Mouse (Mus musculus) CH12.LX (cell line): ENCODE measurements around the gene Dirc2.
A peak's percentile ranks its signal among the peaks of the same experiment; 100 is the strongest.

ENCODE experiments used
- CTCF ChIP-seq, 2 experiments: IDR thresholded peaks in 1 of 2; conservative IDR thresholded peaks in 1 of 2; 2 replicates each; pipeline ENCODE4 v1.5.1; 2011 to 2012; ENCODE audit warnings: low read depth in 2 of 2, low read length in 2 of 2, improper control_type of control experiment in 1 of 2, inconsistent platforms in 1 of 2, mild to moderate bottlenecking in 1 of 2, moderate library complexity in 1 of 2
- ELF1 ChIP-seq: IDR thresholded peaks from 2 replicates; pipeline ENCODE4 v1.6.1; 2014; ENCODE audit warnings: low read depth, mild to moderate bottlenecking, inconsistent platforms, low read length, improper control_type of control experiment
- ETS1 ChIP-seq: conservative IDR thresholded peaks from 2 replicates; pipeline ENCODE4 v1.6.1; 2012; ENCODE audit warnings: low read depth, mild to moderate bottlenecking, inconsistent platforms, low read length, improper control_type of control experiment, moderate library complexity
- MEF2A ChIP-seq: IDR thresholded peaks from 2 replicates; pipeline ENCODE4 v1.6.1; 2014; ENCODE audit warnings: low read depth, mild to moderate bottlenecking, inconsistent platforms, low read length, improper control_type of control experiment, borderline replicate concordance
- NRF1 ChIP-seq: IDR thresholded peaks from 2 replicates; pipeline ENCODE4 v1.6.1; 2014; ENCODE audit warnings: low read depth, mild to moderate bottlenecking, inconsistent platforms, low read length, improper control_type of control experiment, moderate library complexity
- POLR2A ChIP-seq: IDR thresholded peaks from 2 replicates; pipeline ENCODE4 v1.6.1; 2011; ENCODE audit warnings: low read depth, mild to moderate bottlenecking, improper control_type of control experiment, low read length
- RAD21 ChIP-seq: IDR thresholded peaks from 2 replicates; pipeline ENCODE4 v1.6.1; 2011; ENCODE audit warnings: low read depth, mild to moderate bottlenecking, low read length, improper control_type of control experiment, moderate library complexity
- SIN3A ChIP-seq: IDR thresholded peaks from 2 replicates; pipeline ENCODE4 v1.6.1; 2012; ENCODE audit warnings: low read length, improper control_type of control experiment, inconsistent platforms
- USF2 ChIP-seq: conservative IDR thresholded peaks from 2 replicates; pipeline ENCODE4 v1.6.1; 2011; ENCODE audit warnings: low read depth, low read length, improper control_type of control experiment

GRCm38 (mm10) chr16:35755502-35756334 lies 13.4 kb downstream of the Dirc2 start:
- TF ChIP-seq POLR2A (no peak), CTCF (conservative IDR thresholded peaks at IDR 0.05 in 1 of 2, IDR thresholded peaks at IDR 0.05 in 1 of 2; ENCODE audit: low read depth in 2 of 2, low read length in 2 of 2) (no peak), ETS1 (no peak), NRF1 (no peak), ELF1 (no peak), RAD21 (no peak), MEF2A (0 out of 2 replicates have a peak, but pooled peaks have one; percentile 30), SIN3A (no peak), USF2 (no peak)
